Mouse (Mus musculus) sigmoid colon, adult 10 weeks (tissue): ENCODE data around the gene Aqp3. TPM values are rescaled to one million over a fixed set of nuclear protein-coding genes. Genes with fewer than 3 reads are reported as not detected.

Experiments used
- polyA plus RNA-seq: library from polyadenylated mRNA; stranded (reverse); fragments of 350-450 nt; fragmentation: Illumina TruSeq; extraction: RNeasy Lipid Tissue Mini Kit (QIAGEN cat#74804); gene quantifications from one replicate; pipeline ENCODE4 v1.2.3, GENCODE M21; 2014; ENCODE audit warnings: low read depth, low replicate concordance

The Aqp3 gene
- not detected for polyA plus RNA-seq

GRCm38 (mm10) chr4:41097871-41098576 is at the start of gene Aqp3:
TSS of gene Aqp3 (minus strand) at chr4:41098183.

GRCm38 (mm10) chr4:41135711-41136453 is 37.9 kb upstream of the Aqp3 start, which contains the start of gene Ube2r2:
TSS of gene Ube2r2 (plus strand) at chr4:41135743.

GRCm38 (mm10) chr4:41124180-41124951 is 26.4 kb upstream of the Aqp3 start, which contains the start of gene Nol6:
TSS of gene Nol6 (minus strand) at chr4:41124455.

DNA sequence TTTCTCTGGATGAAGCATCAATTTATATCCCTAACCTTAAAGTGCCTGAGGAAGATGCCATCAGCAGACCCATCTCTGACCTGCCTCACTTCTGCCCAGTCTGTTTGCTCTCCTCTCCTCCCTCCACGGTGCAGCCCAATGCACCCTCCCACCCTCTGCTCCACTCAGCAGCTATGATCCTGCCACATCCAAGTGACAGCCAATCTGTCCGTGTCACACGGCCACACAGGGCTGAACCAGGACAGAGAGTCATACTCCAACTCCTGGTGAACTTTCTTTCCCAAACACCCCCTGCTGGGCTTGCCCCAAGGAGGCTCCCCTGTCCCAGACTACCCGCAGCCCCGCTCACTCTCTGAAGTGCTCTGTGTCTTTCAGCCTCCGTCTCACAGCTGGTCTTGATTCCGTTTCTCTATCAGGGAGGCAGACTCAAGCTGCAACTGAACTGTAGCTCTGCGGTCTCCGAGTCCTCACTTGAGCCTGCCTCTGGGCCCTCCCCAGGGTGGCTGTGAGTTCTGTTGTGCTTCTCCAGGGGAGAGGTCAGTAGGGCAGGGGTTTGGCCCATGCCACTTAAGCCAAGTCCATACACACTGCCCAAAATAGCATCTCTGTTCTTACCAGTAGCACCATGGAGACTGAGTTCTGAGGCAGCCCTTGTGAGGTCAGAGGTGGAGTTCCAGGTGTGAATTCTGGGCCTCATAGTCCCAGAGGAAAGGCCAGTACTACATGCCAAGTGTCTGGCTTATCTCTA is 50.3 kb downstream of the Aqp3 start, which contains the start of gene Aqp7:
Gene Aqp7, minus strand, starts transcription at position 616 of the 748 bp plus-strand sequence.

Other genes with a start within 250 kb of the Aqp3 start
- gene B4galt1, start 244.2 kb downstream of the Aqp3 start, polyA plus RNA-seq: 107 TPM
- gene Spink4, start 178.1 kb downstream of the Aqp3 start, polyA plus RNA-seq: 220 TPM
- 584 TPM for gene Bag1, start 149.9 kb downstream of the Aqp3 start, polyA plus RNA-seq
- 281 TPM for gene Chmp5, start 149.8 kb downstream of the Aqp3 start, polyA plus RNA-seq
- gene Nfx1, start 127.3 kb downstream of the Aqp3 start, polyA plus RNA-seq: 67.5 TPM
- 0.60 TPM for gene Aqp7, start 50.0 kb downstream of the Aqp3 start, polyA plus RNA-seq
- 1.5 TPM for gene Nol6, start 26.3 kb upstream of the Aqp3 start, polyA plus RNA-seq
- 212 TPM for gene Ube2r2, start 37.6 kb upstream of the Aqp3 start, polyA plus RNA-seq
- gene Ubap2, start 177.0 kb upstream of the Aqp3 start, polyA plus RNA-seq: 43.2 TPM
- 35.3 TPM for gene Dcaf12, start 216.7 kb upstream of the Aqp3 start, polyA plus RNA-seq